8 mouse cellular contexts compared by ENCODE assay signal in the genomic region with DNA sequence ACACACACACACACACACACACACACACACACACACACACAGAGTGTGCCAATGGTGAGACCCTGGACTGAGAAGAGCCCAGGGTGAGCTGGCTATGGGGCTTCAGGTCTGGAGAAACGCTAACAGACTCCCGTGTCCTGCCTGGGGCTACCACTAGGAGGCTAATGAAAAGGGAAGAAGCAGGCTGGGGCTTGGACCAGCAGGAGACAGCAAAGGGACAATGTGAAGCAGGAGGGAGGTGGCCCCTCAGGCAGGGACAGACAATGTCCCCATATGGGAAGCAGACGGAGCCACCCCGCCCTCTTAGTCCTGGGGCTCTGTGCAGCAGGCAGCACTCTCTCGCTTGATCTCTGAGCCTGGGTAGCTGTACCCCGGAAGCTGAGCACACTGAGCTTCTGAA.
A peak's percentile ranks its signal among the peaks of the same experiment; 100 is the strongest.
DNase-seq lines count a peak whose midpoint lies in the region; TF ChIP-seq lines count a peak whose summit lies in the region.

No protein-coding gene starts in this region.

- intact Hi-C loops in gastrocnemius, adult 2 months (cut with DNase I), result loop anchor here (10.0 kb wide), 1 partner anchor 239 kb away; no protein-coding TSS in a partner anchor

- peak; percentile 55 for TF ChIP-seq CTCF in gastrocnemius, adult 2 months (IDR thresholded peaks at IDR 0.05)

- H3K9me3 ChIP-seq in embryonic facial prominence, embryonic 10.5 days, result no peaks in the 10 kb centered on the region

- H3K4me1 ChIP-seq in embryonic facial prominence, embryonic 10.5 days, result peaks cover 17% of the 10 kb centered on the region

- no peaks in the 10 kb centered on the region for H3K36me3 ChIP-seq in embryonic facial prominence, embryonic 10.5 days (replicated peaks)

- H3K4me3 ChIP-seq in gastrocnemius, adult 2 months, result no peak overlapping the region
- H3K4me3 ChIP-seq in embryonic facial prominence, embryonic 10.5 days, result no peak overlapping the region

- DNase-seq in gastrocnemius, adult 2 months, result peak; percentile 29
- no peak for DNase-seq in gastrocnemius, adult 18-20 months (ENCODE audit: low spot score)
- DNase-seq in thymus, postnatal 4 days, result peak; percentile 40
- DNase-seq in thymus, postnatal 36 days, result no peak
- DNase-seq in embryonic facial prominence, embryonic 10.5 days (ENCODE audit: low spot score), result peak; percentile 71
- DNase-seq in kidney, adult 11 months, result peak; percentile 19
- peak; percentile 74 for DNase-seq in mesoderm, embryonic 11.5 days (ENCODE audit: low read depth, low spot score)
- DNase-seq in frontal cortex, postnatal 25 days (ENCODE audit: low spot score in 2 of 2), result no peak

- 2% methylated on average over 6 of the region's 6 CpGs for WGBS in embryonic facial prominence, embryonic 10.5 days

- H3K27me3 ChIP-seq in embryonic facial prominence, embryonic 10.5 days (replicated peaks; ENCODE audit: low read depth, poor library complexity, severe bottlenecking), result peaks cover 92% of the 10 kb centered on the region

- H3K27ac ChIP-seq in gastrocnemius, adult 2 months, result no peak overlapping the region
- no peak overlapping the region for H3K27ac ChIP-seq in embryonic facial prominence, embryonic 10.5 days (replicated peaks)

Comparison
In these comparisons a context has a peak if more than half of its experiments do, and no peak if none do; other contexts are left out.
1. DNase-seq: peak in gastrocnemius, adult 2 months (single experiment), thymus, postnatal 4 days (single experiment), embryonic facial prominence, embryonic 10.5 days (single experiment), kidney, adult 11 months (single experiment) and mesoderm, embryonic 11.5 days (single experiment); none in gastrocnemius, adult 18-20 months (single experiment), thymus, postnatal 36 days (0 of 2) and frontal cortex, postnatal 25 days (0 of 2).